Mouse (Mus musculus): ENCODE results near the gene Zfp775. TPM values are rescaled to one million over a fixed set of nuclear protein-coding genes. Genes with fewer than 3 reads are reported as not detected.

Zfp775 gene
- total and polyA plus RNA-seq, 3 experiments, result 3.2 to 6.5 (median 3.5) TPM

GRCm38 (mm10) chr6:48591871-48592270 lies 10.0 kb upstream of the Zfp775 start:
- no peak for DNase-seq (ENCODE audit: extremely low read depth)
- H3K4me3 ChIP-seq (replicated peaks in 1 of 3; ENCODE audit: low read depth in 2 of 3, low read length in 2 of 3, poor library complexity in 1 of 3), result no peak overlapping the region
- H3K4me2 ChIP-seq (ENCODE audit: insufficient read depth, low read depth, poor library complexity, severe bottlenecking), result no peak overlapping the region
- in situ Hi-C loops (cut with MboI; ENCODE audit: low pct_ligation_motif_present, low pct_unique_long_range_greater_than_20kb, low sequenced_read_pairs) (no loop called here), dilution Hi-C loops (cut with MboI; ENCODE audit: extremely low pct_ligation_motif_present, extremely low pct_unique_long_range_greater_than_20kb, low sequenced_read_pairs) (no loop called here)
- peaks cover 20% of the 10 kb centered on the region for H3K79me2 ChIP-seq (replicated peaks; ENCODE audit: control insufficient read depth, extremely low read depth, insufficient read depth, poor library complexity, severe bottlenecking)
- peaks cover 2% of the 10 kb centered on the region for H3K9me3 ChIP-seq (replicated peaks; ENCODE audit: low read length)
- H3K36me3 ChIP-seq (replicated peaks in 1 of 2; ENCODE audit: control insufficient read depth in 1 of 2, insufficient read depth in 1 of 2, low read length in 1 of 2), result peaks cover 10 to 15% of the 10 kb centered on the region in 2 experiments
- no peak overlapping the region for H3K27ac ChIP-seq (ENCODE audit: insufficient read depth, low read depth)
- H3K9ac ChIP-seq (ENCODE audit: insufficient read depth, low read depth), result no peak overlapping the region
- H3K27me3 ChIP-seq (replicated peaks), result peaks cover 2% of the 10 kb centered on the region
- TF ChIP-seq CHD1 (IDR thresholded peaks at IDR 0.05; ENCODE audit: low read depth, low read length) (no peak), MXI1 (IDR thresholded peaks at IDR 0.05; ENCODE audit: low read depth, low read length) (no peak), ZMIZ1 (IDR thresholded peaks at IDR 0.05; ENCODE audit: low read depth, low read length) (no peak), HCFC1 (IDR thresholded peaks at IDR 0.05; ENCODE audit: low read depth, low read length) (no peak), NELFE (IDR thresholded peaks at IDR 0.05; ENCODE audit: low read depth, low read length) (no peak), MAFK (IDR thresholded peaks at IDR 0.05; ENCODE audit: insufficient replicate concordance, low read length) (no peak), SMC3 (IDR thresholded peaks at IDR 0.05; ENCODE audit: low read depth, low read length) (no peak)
- H3K4me1 ChIP-seq (ENCODE audit: control insufficient read depth in 1 of 2, insufficient read depth in 2 of 2), result peaks cover 3 to 18% of the 10 kb centered on the region in 2 experiments; a peak in 3 of 4 replicates

GRCm38 (mm10) chr6:48593158-48594042 lies 8.5 kb upstream of the Zfp775 start, which contains the start of the genes Repin1 and Gm44965:
TSS of gene Repin1 (plus strand) at chr6:48593883.
TSS of gene Gm44965 (plus strand) at chr6:48593941.
- Histone ChIP-seq H3K9ac (ENCODE audit: insufficient read depth, low read depth) (peak within 1 kb of the TSS; percentile 92), H3K27ac (ENCODE audit: insufficient read depth, low read depth) (peak within 1 kb of the TSS; percentile 63)
- TF ChIP-seq UBTF (IDR thresholded peaks at IDR 0.05; ENCODE audit: low read depth, low read length) (0 out of 2 replicates have a peak, but pooled peaks have one; percentile 24), RAD21 (IDR thresholded peaks at IDR 0.05; ENCODE audit: low read depth, low read length) (no peak), ETS1 (conservative IDR thresholded peaks at IDR 0.05; ENCODE audit: low read depth, low read length) (peak; percentile 19), TCF12 (IDR thresholded peaks at IDR 0.05; ENCODE audit: low read depth, low read length) (peak; percentile 86), NELFE (IDR thresholded peaks at IDR 0.05; ENCODE audit: low read depth, low read length) (no peak; the same call in 1 of the 2 replicates), CHD2 (IDR thresholded peaks at IDR 0.05; ENCODE audit: low read length) (peak; percentile 90), POLR2AphosphoS2 (IDR thresholded peaks at IDR 0.05; ENCODE audit: low read depth, low read length) (0 out of 2 replicates have a peak, but pooled peaks have one; percentile 49), MAFK (IDR thresholded peaks at IDR 0.05; ENCODE audit: insufficient replicate concordance, low read length) (no peak), MYC (IDR thresholded peaks at IDR 0.05; ENCODE audit: low read depth, low read length) (no peak), SIN3A (IDR thresholded peaks at IDR 0.05; ENCODE audit: low read length) (peak; percentile 32), KAT2A (IDR thresholded peaks at IDR 0.05; ENCODE audit: insufficient replicate concordance, low read length) (peak; percentile 80; the same call in 1 of the 2 replicates), GABPA (IDR thresholded peaks at IDR 0.05; ENCODE audit: insufficient replicate concordance, low read depth, low read length) (no peak), POLR2A (IDR thresholded peaks at IDR 0.05; ENCODE audit: low read depth, low read length) (peak; percentile 77; the same call in 1 of the 2 replicates), E2F4 (IDR thresholded peaks at IDR 0.05; ENCODE audit: insufficient replicate concordance, low read depth, low read length) (no peak), ZC3H11A (IDR thresholded peaks at IDR 0.05; ENCODE audit: low read depth, low read length) (no peak), EP300 (IDR thresholded peaks at IDR 0.05; ENCODE audit: low read length) (peak; percentile 47; the same call in 1 of the 2 replicates), USF1 (IDR thresholded peaks at IDR 0.05; ENCODE audit: low read depth, low read length) (peak; percentile 97), USF2 (conservative IDR thresholded peaks at IDR 0.05; ENCODE audit: low read depth, low read length) (peak; percentile 85), HCFC1 (IDR thresholded peaks at IDR 0.05; ENCODE audit: low read depth, low read length) (peak; percentile 85), MAX (IDR thresholded peaks at IDR 0.05; ENCODE audit: low read length) (peak; percentile 94), MXI1 (IDR thresholded peaks at IDR 0.05; ENCODE audit: low read depth, low read length) (peak; percentile 93), ZKSCAN1 (IDR thresholded peaks at IDR 0.05; ENCODE audit: borderline replicate concordance, low read depth, low read length) (no peak), ZNF384 (IDR thresholded peaks at IDR 0.05; ENCODE audit: low read depth, low read length) (no peak), NRF1 (IDR thresholded peaks at IDR 0.05; ENCODE audit: low read depth, low read length) (0 out of 2 replicates have a peak, but pooled peaks have one; percentile 34), CTCF (conservative IDR thresholded peaks at IDR 0.05 in 1 of 2, IDR thresholded peaks at IDR 0.05 in 1 of 2; ENCODE audit: low read depth in 2 of 2, low read length in 2 of 2) (0 out of 4 replicates have a peak, but pooled peaks of 1 of the 2 experiments have one; percentile 19), ZMIZ1 (IDR thresholded peaks at IDR 0.05; ENCODE audit: low read depth, low read length) (peak; percentile 63; the same call in 1 of the 2 replicates), BHLHE40 (IDR thresholded peaks at IDR 0.05; ENCODE audit: low read depth, low read length) (peak; percentile 94), SMC3 (IDR thresholded peaks at IDR 0.05; ENCODE audit: low read depth, low read length) (no peak)

More at GRCm38 (mm10) chr6:48593158-48594042, 8.5 kb upstream of the Zfp775 start, which contains the start of the genes Repin1 and Gm44965:
- DNase-seq (ENCODE audit: extremely low read depth), result peak; percentile 79
- Histone ChIP-seq H3K79me2 (replicated peaks; ENCODE audit: control insufficient read depth, extremely low read depth, insufficient read depth, poor library complexity, severe bottlenecking) (peaks cover 23% of the 10 kb centered on the region), H3K36me3 (replicated peaks in 1 of 2; ENCODE audit: control insufficient read depth in 1 of 2, insufficient read depth in 1 of 2, low read length in 1 of 2) (peaks cover 22 to 30% of the 10 kb centered on the region in 2 experiments), H3K27me3 (replicated peaks) (no peaks in the 10 kb centered on the region), H3K4me3 (replicated peaks in 1 of 3; ENCODE audit: low read depth in 2 of 3, low read length in 2 of 3, poor library complexity in 1 of 3) (peak within 1 kb of the TSS; percentile 82 to 97 (median 84)), H3K9me3 (replicated peaks; ENCODE audit: low read length) (peaks cover 3% of the 10 kb centered on the region), H3K4me2 (ENCODE audit: insufficient read depth, low read depth, poor library complexity, severe bottlenecking) (peak within 1 kb of the TSS; percentile 64), H3K4me1 (ENCODE audit: control insufficient read depth in 1 of 2, insufficient read depth in 2 of 2) (peaks cover 3 to 18% of the 10 kb centered on the region in 2 experiments; a peak in 3 of 4 replicates)
- dilution Hi-C loops (cut with MboI; ENCODE audit: extremely low pct_ligation_motif_present, extremely low pct_unique_long_range_greater_than_20kb, low sequenced_read_pairs) (no loop called here), in situ Hi-C loops (cut with MboI; ENCODE audit: low pct_ligation_motif_present, low pct_unique_long_range_greater_than_20kb, low sequenced_read_pairs) (no loop called here)
